Mouse (Mus musculus): ENCODE results near the gene Golph3.

Gene Golph3

GRCm38 (mm10) chr15:12321091-12321787 lies at the start of gene Golph3:
Gene Golph3 (plus strand): TSS chr15:12321450.
- in situ Hi-C loops (cut with MboI), result no loop called here

GRCm38 (mm10) chr15:12273325-12274052 lies 47.8 kb upstream of the Golph3 start:
- in situ Hi-C loops (cut with MboI), result no loop called here

- in situ Hi-C loops (cut with MboI), result no loop called here
Observed at GRCm38 (mm10) chr15:12274053-12274769, 47.0 kb upstream of the Golph3 start.

DNA sequence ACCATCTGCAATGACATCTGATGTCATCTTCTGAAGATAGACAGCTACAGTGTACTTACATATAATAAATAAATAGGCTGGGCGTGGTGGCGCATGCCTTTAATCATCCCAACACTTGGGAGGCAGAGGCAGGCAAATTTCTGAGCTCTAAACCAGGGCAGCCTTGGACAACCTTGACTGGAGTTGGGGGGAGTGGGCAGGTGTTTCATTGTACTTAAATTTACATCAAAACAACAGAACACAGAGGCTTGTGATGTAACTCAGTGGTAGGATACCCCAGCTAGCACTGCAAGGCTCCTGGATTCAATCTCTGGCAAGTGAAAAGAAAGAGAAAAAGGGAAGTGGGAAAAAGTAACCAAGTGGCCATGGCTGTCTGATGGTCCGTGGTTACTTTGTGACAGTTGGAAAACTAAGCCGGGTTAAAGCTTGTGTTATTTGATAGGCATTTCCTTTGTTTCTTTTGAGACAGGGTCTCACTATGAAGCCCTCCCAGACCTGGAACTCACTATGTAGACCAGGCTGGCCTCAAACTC lies 46.1 kb upstream of the Golph3 start:
- in situ Hi-C loops (cut with MboI), result no loop called here

GRCm38 (mm10) chr15:12279816-12280215 lies 41.4 kb upstream of the Golph3 start:
- in situ Hi-C loops (cut with MboI), result no loop called here

- in situ Hi-C loops (cut with MboI), result no loop called here
Observed at GRCm38 (mm10) chr15:12284794-12285534, 36.3 kb upstream of the Golph3 start.

- in situ Hi-C loops (cut with MboI), result no loop called here
Observed at GRCm38 (mm10) chr15:12285535-12285809, 35.8 kb upstream of the Golph3 start.

GRCm38 (mm10) chr15:12290330-12290729 lies 30.9 kb upstream of the Golph3 start:
- in situ Hi-C loops (cut with MboI), result no loop called here

- in situ Hi-C loops (cut with MboI), result no loop called here
Observed at GRCm38 (mm10) chr15:12291757-12292156, 29.5 kb upstream of the Golph3 start.

DNA sequence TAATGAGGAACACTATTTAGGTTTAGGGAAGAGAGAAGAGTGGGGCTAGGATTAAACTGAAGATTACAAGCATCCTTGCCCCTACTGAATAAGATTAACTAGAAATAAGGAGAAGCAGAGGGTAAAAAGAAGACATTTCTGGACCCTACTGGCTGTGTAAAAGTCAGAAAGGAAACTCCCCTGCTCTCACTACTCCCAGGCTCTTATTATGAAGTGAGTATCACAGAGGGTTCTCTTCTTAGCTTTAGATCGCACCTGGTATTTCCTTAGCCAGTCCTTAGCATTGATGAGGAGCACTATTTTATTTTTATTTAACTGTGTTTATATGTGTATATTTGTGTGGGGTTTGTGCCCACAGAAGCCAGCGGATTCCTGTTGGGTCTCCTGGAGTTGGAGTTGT lies 25.0 kb upstream of the Golph3 start:
- in situ Hi-C loops (cut with MboI), result no loop called here

GRCm38 (mm10) chr15:12298231-12298737 lies 23.0 kb upstream of the Golph3 start:
- in situ Hi-C loops (cut with MboI), result no loop called here

- in situ Hi-C loops (cut with MboI), result no loop called here
Observed at GRCm38 (mm10) chr15:12301771-12302170, 19.5 kb upstream of the Golph3 start.

DNA sequence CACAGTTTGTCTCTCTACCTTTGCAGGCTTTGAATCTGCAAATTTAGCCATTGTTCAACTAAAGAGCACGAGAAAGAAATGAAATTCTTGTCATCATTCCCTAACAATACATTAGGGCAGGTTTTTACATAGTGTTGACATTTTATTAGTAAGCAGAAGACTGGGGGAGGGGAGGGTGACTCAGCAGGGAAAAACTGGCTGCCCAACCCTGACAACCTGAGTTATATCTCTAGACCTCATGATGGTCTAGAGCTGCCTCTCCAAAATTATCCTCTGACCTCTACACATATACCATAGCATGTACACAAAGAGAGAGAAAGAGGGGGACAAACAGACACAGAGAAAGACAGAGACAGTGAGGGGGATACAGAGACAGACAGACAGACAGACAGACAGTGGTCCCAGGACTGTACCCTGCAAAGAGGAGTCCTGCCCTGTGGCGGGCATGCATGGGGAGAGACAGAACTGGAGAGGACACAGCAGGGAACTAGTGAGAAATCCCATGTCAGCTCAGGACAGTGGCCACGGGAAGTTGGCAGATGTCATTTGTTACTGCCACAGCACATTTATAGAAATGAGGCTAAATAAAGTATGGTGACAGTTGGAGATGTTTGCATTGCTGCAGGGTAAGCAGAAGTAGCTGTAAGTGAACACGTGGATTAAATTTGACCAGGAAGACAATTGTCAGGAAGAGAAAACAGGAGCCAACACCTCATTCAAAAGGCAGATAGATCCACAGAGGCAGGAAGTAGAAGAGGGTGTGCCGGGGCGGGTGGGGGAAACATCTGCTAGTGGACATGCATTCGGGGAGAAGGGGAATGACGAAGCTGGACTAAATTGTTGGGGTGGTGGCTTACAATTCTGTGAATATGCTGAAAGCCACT lies 14.8 kb upstream of the Golph3 start:
- in situ Hi-C loops (cut with MboI), result no loop called here

DNA sequence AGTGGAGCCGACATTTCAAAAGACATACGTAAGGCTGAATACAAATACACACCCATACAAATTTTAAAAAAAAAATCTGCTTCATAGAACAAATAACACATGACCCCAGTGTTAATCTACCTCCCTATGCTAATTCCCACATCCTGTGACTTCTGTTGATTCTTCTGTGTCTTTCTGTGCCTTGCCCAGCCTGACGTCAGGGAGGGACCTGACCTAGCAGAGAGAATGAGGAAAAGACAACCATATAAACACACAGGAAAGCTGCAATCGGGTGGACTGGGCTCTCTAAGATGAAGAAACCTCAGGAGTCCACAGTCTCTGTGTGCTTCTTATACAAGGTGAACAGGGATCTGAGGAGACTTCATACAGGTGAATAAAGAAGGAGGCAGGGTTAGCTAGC lies 14.1 kb upstream of the Golph3 start:
- in situ Hi-C loops (cut with MboI), result no loop called here

GRCm38 (mm10) chr15:12308539-12308938 lies 12.7 kb upstream of the Golph3 start:
- in situ Hi-C loops (cut with MboI), result no loop called here

DNA sequence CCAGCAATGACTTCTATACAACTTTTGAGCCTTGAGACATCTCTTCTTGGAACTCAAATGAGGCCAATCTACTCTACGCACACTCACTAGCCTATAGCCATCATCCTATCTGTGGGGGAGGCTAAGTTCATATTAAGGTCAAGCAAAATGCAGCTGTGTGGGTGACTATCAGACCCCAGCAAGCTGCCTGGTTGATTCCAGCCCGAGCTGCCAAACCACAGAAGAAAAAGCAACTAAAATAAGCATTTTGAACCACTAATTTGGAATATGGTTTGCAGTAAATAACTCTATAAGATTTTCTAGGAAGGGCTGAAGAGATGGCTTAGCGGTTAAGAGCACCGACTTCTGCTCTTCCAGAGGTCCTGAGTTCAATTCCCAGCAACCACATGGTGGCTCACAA lies 10.6 kb upstream of the Golph3 start:
- in situ Hi-C loops (cut with MboI), result no loop called here

GRCm38 (mm10) chr15:12311465-12311864 lies 9.8 kb upstream of the Golph3 start:
- in situ Hi-C loops (cut with MboI), result no loop called here

DNA sequence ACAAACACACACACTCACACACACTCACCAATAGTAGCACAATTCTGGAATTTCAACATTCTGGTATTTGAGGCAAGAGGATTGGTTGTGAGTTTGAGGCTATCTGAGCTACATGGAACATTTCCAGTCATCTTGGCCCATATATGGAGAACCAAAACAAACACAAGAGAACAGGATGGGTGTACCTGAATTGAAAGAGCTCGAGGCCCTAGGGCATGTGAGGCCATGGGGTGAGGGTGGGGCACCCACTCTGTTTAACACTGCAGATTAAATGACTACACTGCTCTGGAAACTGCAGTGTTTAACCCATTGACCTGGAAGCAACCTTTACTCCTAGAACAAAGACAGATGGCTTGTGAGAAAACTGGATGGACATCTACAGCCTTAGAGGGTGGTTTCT lies 8.0 kb upstream of the Golph3 start:
- in situ Hi-C loops (cut with MboI), result no loop called here

- in situ Hi-C loops (cut with MboI), result no loop called here
Observed at GRCm38 (mm10) chr15:12314584-12314983, 6.7 kb upstream of the Golph3 start.

DNA sequence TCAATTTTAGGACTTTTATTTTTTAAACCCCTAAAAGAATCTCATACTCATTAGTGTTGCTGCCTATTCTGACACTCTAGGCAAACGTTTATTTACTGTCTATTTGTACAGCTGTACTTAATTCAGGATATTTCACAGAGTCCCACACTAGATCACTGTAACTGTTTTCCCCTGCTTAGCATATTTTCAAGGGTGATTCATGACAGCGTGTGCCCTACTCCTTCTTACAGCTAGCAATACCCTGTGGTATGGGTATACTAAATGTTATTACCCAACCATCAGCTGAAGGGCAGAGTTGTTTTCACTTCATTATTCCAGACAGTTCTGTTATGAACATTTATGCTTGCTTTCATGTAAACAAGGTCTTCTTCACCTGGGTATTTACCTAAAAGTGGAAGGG lies 5.3 kb upstream of the Golph3 start:
- in situ Hi-C loops (cut with MboI), result no loop called here

- in situ Hi-C loops (cut with MboI), result no loop called here
Observed at GRCm38 (mm10) chr15:12317290-12317689, 4.0 kb upstream of the Golph3 start.
